Mouse (Mus musculus) heart, adult 2 months (tissue): ENCODE data around the gene Apoc4.

ENCODE experiments used
- CTCF ChIP-seq: fragments of 200-600 bp; IDR thresholded peaks from 2 replicates; pipeline ENCODE4 v1.8.1; 2022; ENCODE audit warnings: antibody characterized with exemption, mild to moderate bottlenecking, moderate library complexity
- POLR2A ChIP-seq: fragments of 200-500 bp; IDR thresholded peaks from 2 replicates; pipeline ENCODE4 v1.6.1; 2011; ENCODE audit warnings: mild to moderate bottlenecking, low read depth, low read length, control low read depth; ENCODE audit not compliant: insufficient read depth

GRCm38 (mm10) chr7:19695881-19696280 is 14.6 kb upstream of the Apoc4 start:
- TF ChIP-seq POLR2A (no peak), CTCF (no peak)
